In genomic region chr7:24904070-24904483, GRCm38 (mm10) we compare ENCODE assay signal across 1 mouse cellular context.
TF ChIP-seq lines count a peak whose summit lies in the region.

No protein-coding gene starts in this region.

TF ChIP-seq in MEL, 35 proteins besides CTCF, POLR2A, EP300 and RAD21:
- TF ChIP-seq HCFC1 (IDR thresholded peaks at IDR 0.05; ENCODE audit: low read depth, low read length) (peak; percentile 95), POLR2AphosphoS5 (IDR thresholded peaks at IDR 0.05; ENCODE audit: borderline replicate concordance, low read depth, low read length) (no peak), ETS1 (IDR thresholded peaks at IDR 0.05; ENCODE audit: low read depth, low read length) (peak; percentile 62), MAZ (IDR thresholded peaks at IDR 0.05; ENCODE audit: low read depth, low read length) (peak; percentile 98), TBP (IDR thresholded peaks at IDR 0.05; ENCODE audit: low read depth, low read length) (peak; percentile 83), MYB (IDR thresholded peaks at IDR 0.05; ENCODE audit: low read depth, low read length) (no peak; the same call in 1 of the 2 replicates), NELFE (IDR thresholded peaks at IDR 0.05; ENCODE audit: low read depth, low read length) (peak; percentile 59), SIN3A (IDR thresholded peaks at IDR 0.05; ENCODE audit: low read length) (peak; percentile 98), KAT2A (conservative IDR thresholded peaks at IDR 0.05; ENCODE audit: low read depth, low read length) (peak; percentile 65; the same call in 1 of the 2 replicates), MAX (IDR thresholded peaks at IDR 0.05; ENCODE audit: low read length) (peak; percentile 90), CHD2 (IDR thresholded peaks at IDR 0.05; ENCODE audit: low read length) (no peak), MAFK (IDR thresholded peaks at IDR 0.05; ENCODE audit: borderline replicate concordance, low read depth, low read length) (no peak), POLR2AphosphoS2 (IDR thresholded peaks at IDR 0.05; ENCODE audit: low read length) (0 out of 2 replicates have a peak, but pooled peaks have one; percentile 22), MXI1 (IDR thresholded peaks at IDR 0.05; ENCODE audit: low read depth, low read length) (peak; percentile 98), SMC3 (IDR thresholded peaks at IDR 0.05; ENCODE audit: low read depth, low read length) (no peak; the same call in 1 of the 2 replicates), MYC (IDR thresholded peaks at IDR 0.05; ENCODE audit: low read depth, low read length) (peak; percentile 92), GATA1 (IDR thresholded peaks at IDR 0.05; ENCODE audit: low read depth, low read length) (peak; percentile 19; the same call in 1 of the 2 replicates), E2F4 (IDR thresholded peaks at IDR 0.05; ENCODE audit: borderline replicate concordance, low read depth, low read length) (peak; percentile 38; the same call in 1 of the 2 replicates), ELF1 (IDR thresholded peaks at IDR 0.05; ENCODE audit: low read depth, low read length) (peak; percentile 98), GABPA (IDR thresholded peaks at IDR 0.05; ENCODE audit: low read depth, low read length) (peak; percentile 87; the same call in 1 of the 2 replicates), CHD1 (IDR thresholded peaks at IDR 0.05; ENCODE audit: low read depth, low read length) (no peak)
